Mouse (Mus musculus): ENCODE results near the gene Tmbim7.
"Not testable (repeated sequence)": the region's sequence is repeated elsewhere in the genome, so short reads cannot be mapped to it uniquely, and the experiment has no call there.

The Tmbim7 gene

GRCm38 (mm10) chr5:3650881-3651280 lies at the start of gene Tmbim7:
TSS of gene Tmbim7 (plus strand) at chr5:3651181.
- in situ Hi-C loops (cut with MboI; ENCODE audit: low sequenced_read_pairs) = no loop called here

GRCm38 (mm10) chr5:3607114-3607513 lies 43.9 kb upstream of the Tmbim7 start:
- in situ Hi-C loops (cut with MboI; ENCODE audit: low sequenced_read_pairs) = no loop called here

GRCm38 (mm10) chr5:3609241-3609640 lies 41.7 kb upstream of the Tmbim7 start:
- in situ Hi-C loops (cut with MboI; ENCODE audit: low sequenced_read_pairs) = no loop called here

GRCm38 (mm10) chr5:3611835-3612234 lies 39.1 kb upstream of the Tmbim7 start:
- in situ Hi-C loops (cut with MboI; ENCODE audit: low sequenced_read_pairs) = not testable (repeated sequence)

GRCm38 (mm10) chr5:3620486-3620885 lies 30.5 kb upstream of the Tmbim7 start:
- in situ Hi-C loops (cut with MboI; ENCODE audit: low sequenced_read_pairs) = no loop called here

- in situ Hi-C loops (cut with MboI; ENCODE audit: low sequenced_read_pairs) = no loop called here
Measured at GRCm38 (mm10) chr5:3630055-3630454, 20.9 kb upstream of the Tmbim7 start.

GRCm38 (mm10) chr5:3631512-3632271 lies 19.3 kb upstream of the Tmbim7 start:
- in situ Hi-C loops (cut with MboI; ENCODE audit: low sequenced_read_pairs) = no loop called here

- in situ Hi-C loops (cut with MboI; ENCODE audit: low sequenced_read_pairs) = no loop called here
Measured at GRCm38 (mm10) chr5:3632285-3632684, 18.7 kb upstream of the Tmbim7 start.

- in situ Hi-C loops (cut with MboI; ENCODE audit: low sequenced_read_pairs) = no loop called here
Measured at GRCm38 (mm10) chr5:3633315-3633714, 17.7 kb upstream of the Tmbim7 start.

GRCm38 (mm10) chr5:3633951-3634350 lies 17.0 kb upstream of the Tmbim7 start:
- in situ Hi-C loops (cut with MboI; ENCODE audit: low sequenced_read_pairs) = no loop called here

GRCm38 (mm10) chr5:3635286-3635685 lies 15.7 kb upstream of the Tmbim7 start:
- in situ Hi-C loops (cut with MboI; ENCODE audit: low sequenced_read_pairs) = no loop called here

GRCm38 (mm10) chr5:3644621-3645020 lies 6.4 kb upstream of the Tmbim7 start:
- in situ Hi-C loops (cut with MboI; ENCODE audit: low sequenced_read_pairs) = loop anchor here (10.0 kb wide), 1 partner anchor 170 kb away; no protein-coding TSS in a partner anchor

- in situ Hi-C loops (cut with MboI; ENCODE audit: low sequenced_read_pairs) = loop anchor here (10.0 kb wide), 1 partner anchor 169 kb away; no protein-coding TSS in a partner anchor
Measured at GRCm38 (mm10) chr5:3645326-3645725, 5.7 kb upstream of the Tmbim7 start.

- in situ Hi-C loops (cut with MboI; ENCODE audit: low sequenced_read_pairs) = loop anchor here (10.0 kb wide), 1 partner anchor 168 kb away; no protein-coding TSS in a partner anchor
Measured at GRCm38 (mm10) chr5:3646539-3646938, 4.4 kb upstream of the Tmbim7 start.

GRCm38 (mm10) chr5:3646991-3647707 lies 3.8 kb upstream of the Tmbim7 start:
- in situ Hi-C loops (cut with MboI; ENCODE audit: low sequenced_read_pairs) = loop anchor here (10.0 kb wide), 1 partner anchor 168 kb away; no protein-coding TSS in a partner anchor

GRCm38 (mm10) chr5:3647708-3648121 lies 3.3 kb upstream of the Tmbim7 start:
- in situ Hi-C loops (cut with MboI; ENCODE audit: low sequenced_read_pairs) = loop anchor here (10.0 kb wide), 1 partner anchor 167 kb away; no protein-coding TSS in a partner anchor

GRCm38 (mm10) chr5:3648206-3648848 lies 2.7 kb upstream of the Tmbim7 start:
- in situ Hi-C loops (cut with MboI; ENCODE audit: low sequenced_read_pairs) = loop anchor here (10.0 kb wide), 1 partner anchor 166 kb away; no protein-coding TSS in a partner anchor

- in situ Hi-C loops (cut with MboI; ENCODE audit: low sequenced_read_pairs) = loop anchor here (10.0 kb wide), 1 partner anchor 166 kb away; no protein-coding TSS in a partner anchor
Measured at GRCm38 (mm10) chr5:3648849-3649210, 2.2 kb upstream of the Tmbim7 start.

- in situ Hi-C loops (cut with MboI; ENCODE audit: low sequenced_read_pairs) = no loop called here
Measured at GRCm38 (mm10) chr5:3651621-3652020, 640 bp downstream of the Tmbim7 start.

- in situ Hi-C loops (cut with MboI; ENCODE audit: low sequenced_read_pairs) = not testable (repeated sequence)
Measured at GRCm38 (mm10) chr5:3652903-3653575, 2.1 kb downstream of the Tmbim7 start.

GRCm38 (mm10) chr5:3653801-3654200 lies 2.8 kb downstream of the Tmbim7 start:
- in situ Hi-C loops (cut with MboI; ENCODE audit: low sequenced_read_pairs) = no loop called here

All from CH12F3 (cell line).